Mouse (Mus musculus) olfactory bulb, adult 2 months (tissue): Measurements from ENCODE around the gene Impg2.

ENCODE experiments used
- CTCF ChIP-seq: fragments of 200-500 bp; IDR thresholded peaks from 2 replicates; pipeline ENCODE4 v1.5.1; 2012; ENCODE audit warnings: low read depth, mild to moderate bottlenecking, low read length, moderate library complexity; ENCODE audit not compliant: insufficient read depth
- POLR2A ChIP-seq: fragments of 200-500 bp; IDR thresholded peaks from 2 replicates; pipeline ENCODE4 v1.6.1; 2012; ENCODE audit warnings: mild to moderate bottlenecking, low read depth, low read length, moderate library complexity; ENCODE audit not compliant: insufficient read depth

DNA sequence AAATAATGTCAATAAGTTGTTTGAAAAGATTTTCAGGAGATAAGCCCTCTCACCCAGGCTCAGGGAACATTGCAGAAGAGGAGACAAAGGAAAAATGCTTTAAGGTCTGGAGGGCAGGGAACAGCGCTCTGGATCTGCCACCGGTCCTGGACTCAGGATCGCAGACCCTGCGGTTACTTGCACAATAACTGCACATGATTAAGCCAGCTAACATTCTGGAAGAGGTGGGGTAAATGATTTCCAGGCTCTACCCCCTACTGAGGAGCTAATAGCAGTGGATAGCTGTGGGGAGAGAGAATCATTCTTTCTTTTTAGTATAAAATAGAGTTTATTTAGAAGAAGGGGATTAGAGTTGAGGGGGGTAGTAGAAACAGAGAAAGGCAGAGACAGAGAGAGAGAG is 103.5 kb downstream of the Impg2 start:
- TF ChIP-seq POLR2A (no peak), CTCF (no peak)
